In genomic region chr9:87015938-87016294, GRCm38 (mm10) we compare ENCODE assay signal across 13 mouse cellular contexts. TPM values are rescaled to one million over a fixed set of nuclear protein-coding genes. Genes with fewer than 3 reads are reported as not detected.
DNase-seq lines count a peak whose midpoint lies in the region; ATAC-seq and TF ChIP-seq lines count a peak whose summit lies in the region.
"Had no signal": no experiment of that assay in that cellular context is flagged by ENCODE, and none has a peak within 500 bp of the region (broad histone marks: within the 10 kb centered on the region; RNA-seq: fewer than 3 reads in every experiment).

No protein-coding gene starts in this region.

- no peaks in the 10 kb centered on the region for H3K4me1 ChIP-seq in heart, embryonic 11.5 days (ENCODE audit: control insufficient read depth, insufficient read depth, low read length)
- peaks cover 8% of the 10 kb centered on the region for H3K4me1 ChIP-seq in E14TG2a.4 (replicated peaks; ENCODE audit: low read depth, low read length)
- no peaks in the 10 kb centered on the region for H3K4me1 ChIP-seq in forebrain, embryonic 14.5 days (ENCODE audit: control insufficient read depth, insufficient read depth, low read length)
- H3K4me1 ChIP-seq in liver, embryonic 12.5 days: peaks cover 9% of the 10 kb centered on the region; the same call in 1 of the 2 replicates

- WGBS in heart, embryonic 11.5 days (ENCODE audit: insufficient replicate concordance): under 1% methylated on average over 10 of the region's 10 CpGs
- WGBS in forebrain, embryonic 14.5 days: 6% methylated on average over 10 of the region's 10 CpGs
- 5% methylated on average over 10 of the region's 10 CpGs for WGBS in liver, embryonic 12.5 days (ENCODE audit: insufficient replicate concordance)

- no peak for DNase-seq in heart, postnatal 4 days
- no peak for DNase-seq in forebrain, embryonic 14.5 days (ENCODE audit: low spot score)
- no peak for DNase-seq in B cell, adult 2 months
- DNase-seq in cerebellum, adult 9-11 months: no peak
- no peak for DNase-seq in retina, embryonic 14.5 days (ENCODE audit: low spot score)

- TF ChIP-seq CTCF in E14TG2a.4 (conservative IDR thresholded peaks at IDR 0.05; ENCODE audit: low read length): no peak

- no peak overlapping the region for H3K9ac ChIP-seq in heart, embryonic 11.5 days (ENCODE audit: low read depth, low read length)
- peak overlapping the region; percentile 72 for H3K9ac ChIP-seq in forebrain, embryonic 14.5 days (ENCODE audit: low read length)
- H3K9ac ChIP-seq in liver, embryonic 12.5 days: no peak overlapping the region

- H3K4me3 ChIP-seq in heart, embryonic 11.5 days (ENCODE audit: low read depth, low read length): peak overlapping the region; percentile 56
- peak overlapping the region; percentile 80 for H3K4me3 ChIP-seq in E14TG2a.4 (replicated peaks; ENCODE audit: low read length)
- peak overlapping the region; percentile 53 for H3K4me3 ChIP-seq in forebrain, embryonic 14.5 days (ENCODE audit: low read depth, low read length)
- H3K4me3 ChIP-seq in liver, embryonic 12.5 days: peak overlapping the region; percentile 45; the same call in 1 of the 2 replicates

- no peaks in the 10 kb centered on the region for H3K9me3 ChIP-seq in heart, embryonic 11.5 days (replicated peaks; ENCODE audit: control insufficient read depth, low read length)
- H3K9me3 ChIP-seq in E14TG2a.4 (ENCODE audit: low read length): no peaks in the 10 kb centered on the region
- H3K9me3 ChIP-seq in forebrain, embryonic 14.5 days (replicated peaks; ENCODE audit: control insufficient read depth, low read length): no peaks in the 10 kb centered on the region
- H3K9me3 ChIP-seq in liver, embryonic 12.5 days (replicated peaks): no peaks in the 10 kb centered on the region

- H3K27ac ChIP-seq in heart, embryonic 11.5 days (ENCODE audit: low read depth, low read length): no peak overlapping the region
- H3K27ac ChIP-seq in forebrain, embryonic 14.5 days (ENCODE audit: low read depth, low read length): no peak overlapping the region
- H3K27ac ChIP-seq in liver, embryonic 12.5 days: no peak overlapping the region

- ATAC-seq in heart, embryonic 11.5 days (replicated peaks; ENCODE audit: insufficient number of reproducible peaks, low FRiP score, low TSS enrichment): peak; percentile 57; the same call in 1 of the 2 replicates
- peak; percentile 68 for ATAC-seq in forebrain, embryonic 14.5 days
- ATAC-seq in liver, embryonic 12.5 days: no peak; the same call in 1 of the 2 replicates

- H3K36me3 ChIP-seq in heart, embryonic 11.5 days (ENCODE audit: control insufficient read depth, insufficient read depth, low read length): no peaks in the 10 kb centered on the region
- H3K36me3 ChIP-seq in E14TG2a.4 (ENCODE audit: insufficient read depth, low read length): no peaks in the 10 kb centered on the region
- H3K36me3 ChIP-seq in forebrain, embryonic 14.5 days (ENCODE audit: control insufficient read depth, insufficient read depth, low read length): no peaks in the 10 kb centered on the region
- H3K36me3 ChIP-seq in liver, embryonic 12.5 days: no peaks in the 10 kb centered on the region

- H3K4me2 ChIP-seq in heart, embryonic 11.5 days: peak overlapping the region; percentile 94
- peak overlapping the region; percentile 89 for H3K4me2 ChIP-seq in forebrain, embryonic 14.5 days (ENCODE audit: low read length)
- H3K4me2 ChIP-seq in liver, embryonic 12.5 days: peak overlapping the region; percentile 66

- peaks cover 35% of the 10 kb centered on the region for H3K27me3 ChIP-seq in heart, embryonic 11.5 days (ENCODE audit: control insufficient read depth, insufficient read depth, low read length)
- H3K27me3 ChIP-seq in E14TG2a.4 (ENCODE audit: insufficient read depth, low read length): peaks cover 56% of the 10 kb centered on the region
- peaks cover 12% of the 10 kb centered on the region for H3K27me3 ChIP-seq in forebrain, embryonic 14.5 days (replicated peaks; ENCODE audit: control insufficient read depth, insufficient read depth, low read length)
- peaks cover 60% of the 10 kb centered on the region for H3K27me3 ChIP-seq in liver, embryonic 12.5 days (replicated peaks)

RNA-seq across cellular contexts. Expression of gene Ripply2, which starts 0.6 kb away (rescaled TPM):
- polyA plus RNA-seq in heart, embryonic 11.5 days (2014; fragmentation: Nextera tagmentation; extraction: Ambion mirVana): 0.26 and 0.49 TPM in 2 replicates
- total RNA-seq in heart, postnatal 4 days (2021): not detected
- 4.3 and 6.2 TPM in 2 replicates for polyA plus RNA-seq in forebrain, embryonic 14.5 days (2014; fragmentation: Nextera tagmentation; extraction: Ambion mirVana)
- not detected in 2 replicates for polyA plus RNA-seq in liver, embryonic 12.5 days (2016; fragmentation: Nextera tagmentation; extraction: Ambion mirVana)
- total RNA-seq: adrenal gland, postnatal 14 days; megakaryocyte progenitor cell, adult 5-6 weeks had no signal
- polyA plus RNA-seq: C2C12; gonadal fat pad, adult 2 months; thymus, postnatal 0 days had no signal

RNA-seq across cellular contexts. Expression of gene Cyb5r4, which starts 5.9 kb away (rescaled TPM):
- 52.0 and 52.7 TPM in 2 replicates for polyA plus RNA-seq in heart, embryonic 11.5 days (2014; fragmentation: Nextera tagmentation; extraction: Ambion mirVana)
- total RNA-seq in heart, postnatal 4 days (2021): 10 to 100 TPM; 27.6 to 29.8 TPM
- polyA plus RNA-seq in forebrain, embryonic 14.5 days (2014; fragmentation: Nextera tagmentation; extraction: Ambion mirVana): 70.4 and 75.7 TPM in 2 replicates
- 49.4 and 52.1 TPM in 2 replicates for polyA plus RNA-seq in liver, embryonic 12.5 days (2016; fragmentation: Nextera tagmentation; extraction: Ambion mirVana)
